Mouse (Mus musculus) lung, postnatal 0 days (tissue): Measurements from ENCODE around the gene Cxcl10.

Experiments used
- CTCF ChIP-seq: IDR thresholded peaks from 2 replicates; pipeline ENCODE4 v1.5.1; 2016; ENCODE audit warnings: antibody characterized with exemption, mild to moderate bottlenecking
- EP300 ChIP-seq: IDR thresholded peaks from 2 replicates; pipeline ENCODE4 v1.6.1; 2016; ENCODE audit warnings: antibody characterized with exemption, mild to moderate bottlenecking, control low read depth

DNA sequence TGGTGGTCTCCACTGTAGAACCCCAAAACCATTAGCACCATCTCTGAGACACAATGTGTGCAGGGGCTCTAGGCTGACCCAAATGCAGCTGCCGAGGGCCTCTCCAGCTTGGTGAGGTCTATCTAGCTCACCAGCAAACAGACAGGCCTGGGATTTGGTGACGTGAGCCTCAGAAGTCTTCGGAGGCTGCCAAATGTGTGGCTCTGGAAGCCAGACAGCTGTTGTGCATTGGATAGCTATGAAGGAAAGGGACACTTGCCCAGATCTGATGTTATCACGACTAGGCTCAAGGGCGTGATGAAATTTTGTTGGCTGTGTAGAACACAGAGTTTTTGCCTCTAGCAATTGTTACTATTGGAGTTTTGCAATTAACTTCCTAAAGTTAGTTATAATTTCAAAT lies 25.4 kb downstream of the Cxcl10 start:
- TF ChIP-seq CTCF (no peak), EP300 (peak; percentile 37)
